Mouse (Mus musculus) MEL (cell line): ENCODE data around the gene Baat.

Experiments
- CTCF ChIP-seq, 3 experiments: IDR thresholded peaks in 2 of 3; conservative IDR thresholded peaks in 1 of 3; 2 replicates each; pipeline ENCODE4 v1.5.1; 2011 to 2012; ENCODE audit warnings: low read length in 3 of 3, low read depth in 2 of 3, mild to moderate bottlenecking in 2 of 3, improper control_type of control experiment in 1 of 3, inconsistent platforms in 1 of 3, mixed read lengths in 1 of 3, moderate library complexity in 1 of 3; ENCODE audit not compliant: control insufficient read depth in 1 of 3, insufficient read depth in 1 of 3, poor library complexity in 1 of 3, severe bottlenecking in 1 of 3
- E2F4 ChIP-seq: IDR thresholded peaks from 2 replicates; pipeline ENCODE4 v1.6.1; 2011; ENCODE audit warnings: low read depth, low read length, improper control_type of control experiment, borderline replicate concordance
- KAT2A ChIP-seq: conservative IDR thresholded peaks from 2 replicates; pipeline ENCODE4 v1.6.1; 2012; ENCODE audit warnings: low read depth, low read length, improper control_type of control experiment, inconsistent platforms
- POLR2A ChIP-seq, 2 experiments: IDR thresholded peaks; 2 replicates each; pipeline ENCODE4 v1.6.1; 2011 to 2012; ENCODE audit warnings: low read length in 2 of 2, mild to moderate bottlenecking in 2 of 2, control low read depth in 1 of 2, improper control_type of control experiment in 1 of 2, low read depth in 1 of 2, moderate library complexity in 1 of 2; ENCODE audit not compliant: control insufficient read depth in 1 of 2, insufficient read depth in 1 of 2, poor library complexity in 1 of 2

GRCm38 (mm10) chr4:49540966-49541365, 34.6 kb upstream of the Baat start:
- TF ChIP-seq CTCF (IDR thresholded peaks at IDR 0.05 in 2 of 3, conservative IDR thresholded peaks at IDR 0.05 in 1 of 3; ENCODE audit: control insufficient read depth in 1 of 3, insufficient read depth in 1 of 3, low read depth in 2 of 3, low read length in 3 of 3, poor library complexity in 1 of 3, severe bottlenecking in 1 of 3) (no peak), E2F4 (no peak), POLR2A (IDR thresholded peaks at IDR 0.05; ENCODE audit: control insufficient read depth in 1 of 2, insufficient read depth in 1 of 2, low read depth in 1 of 2, low read length in 2 of 2, poor library complexity in 1 of 2) (no peak), KAT2A (no peak)
